Mouse (Mus musculus) limb, embryonic 11.5 days (tissue): Measurements from ENCODE around the gene Cpsf4l. TPM values are rescaled to one million over a fixed set of nuclear protein-coding genes. Genes with fewer than 3 reads are reported as not detected.
A peak's percentile ranks its signal among the peaks of the same experiment; 100 is the strongest.

Source experiments
- ATAC-seq: fragments of 200-750 bp; cut with Nextera tagmentation; 2 replicates; pipeline ENCODE4 v1.8.0; 2017; ENCODE audit warnings: low read depth; ENCODE audit not compliant: insufficient number of reproducible peaks, low FRiP score, low TSS enrichment
- DNase-seq: peaks from one replicate; pipeline ENCODE4 v3.0.0-alpha.2; 2015; ENCODE audit warnings: low spot score
- H3K27ac ChIP-seq: fragments of 300-500 bp; sonication (generic); replicated peaks from 2 replicates; pipeline ENCODE4 v1.5.1; 2014; ENCODE audit warnings: low read depth, mild to moderate bottlenecking, low read length
- H3K27me3 ChIP-seq: fragments of 300-500 bp; sonication (generic); 2 replicates; pipeline ENCODE4 v1.6.1; 2014; ENCODE audit warnings: mild to moderate bottlenecking, low read length, mixed read lengths; ENCODE audit not compliant: control insufficient read depth, insufficient read depth
- H3K36me3 ChIP-seq: fragments of 300-500 bp; sonication (generic); 2 replicates; pipeline ENCODE4 v1.6.1; 2014; ENCODE audit warnings: mild to moderate bottlenecking, low read length, moderate library complexity, mixed read lengths; ENCODE audit not compliant: control insufficient read depth, insufficient read depth
- H3K4me1 ChIP-seq: fragments of 300-500 bp; sonication (generic); 2 replicates; pipeline ENCODE4 v1.6.1; 2014; ENCODE audit warnings: low read length, mixed read lengths; ENCODE audit not compliant: control insufficient read depth, insufficient read depth
- H3K4me2 ChIP-seq: fragments of 300-500 bp; sonication (generic); 2 replicates; pipeline ENCODE4 v1.6.1; 2014; ENCODE audit warnings: low read depth, mild to moderate bottlenecking, moderate library complexity; ENCODE audit not compliant: severe bottlenecking
- H3K4me3 ChIP-seq: fragments of 300-500 bp; sonication (generic); 2 replicates; pipeline ENCODE4 v1.5.1; 2014; ENCODE audit warnings: low read depth, low read length
- H3K9ac ChIP-seq: fragments of 300-500 bp; sonication (generic); 2 replicates; pipeline ENCODE4 v1.6.1; 2014; ENCODE audit warnings: mild to moderate bottlenecking, low read length
- H3K9me3 ChIP-seq: fragments of 300-500 bp; sonication (generic); 2 replicates; pipeline ENCODE4 v1.6.1; 2016; ENCODE audit warnings: low read length; ENCODE audit not compliant: control insufficient read depth
- WGBS: fragments of 180-500 bp; shearing (Covaris S2); extraction: QIAGEN DNeasy Blood & Tissue Kit; methylation state at CpG from one replicate; pipeline ENCODE4 v1.1.7; 2014; 5-methylcytosine and 5-hydroxymethylcytosine counted together
- polyA plus RNA-seq: library from polyadenylated mRNA; unstranded; fragments of >200 nt; fragmentation: Nextera tagmentation; extraction: Ambion mirVana; gene quantifications from 2 replicates; pipeline ENCODE4 v1.2.1, GENCODE M21; 2014

The Cpsf4l gene
- polyA plus RNA-seq, 1 experiment from 2014 or later, result 0.51 TPM

DNA sequence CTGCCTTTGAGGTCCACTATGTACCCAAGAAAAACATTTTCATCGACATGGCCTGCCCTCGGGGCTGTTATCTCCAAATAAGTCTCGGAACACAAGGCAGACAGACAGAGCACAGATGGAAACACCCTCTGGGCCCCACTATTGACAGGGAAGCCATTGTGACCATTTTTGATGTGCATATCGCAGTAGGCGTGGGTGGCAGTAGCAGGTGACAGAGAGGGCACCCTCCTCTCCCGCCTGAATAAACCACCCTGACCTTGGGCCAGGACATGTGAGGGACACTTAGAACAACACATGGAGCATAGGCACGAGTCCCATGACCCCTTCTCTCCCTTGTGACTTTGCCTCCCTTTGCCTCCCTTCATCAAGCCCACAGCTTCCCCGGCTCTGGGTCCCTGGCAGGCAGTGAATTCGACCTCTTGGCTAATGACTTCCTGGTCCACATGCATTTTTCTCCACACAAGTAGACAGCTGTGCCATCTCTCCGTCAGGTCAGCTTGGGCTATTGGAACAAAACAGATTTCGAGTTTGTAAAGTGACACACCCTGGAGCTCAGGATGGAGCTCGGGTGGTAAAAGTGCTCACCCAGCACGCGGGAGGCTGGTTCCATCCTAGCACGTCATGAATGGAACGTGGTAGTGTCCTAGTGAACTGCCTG, 8.1 kb upstream of the Cpsf4l start:
- DNase-seq (no peak), ATAC-seq (no peak)
- Histone ChIP-seq H3K4me1 (no peaks in the 10 kb centered on the region), H3K9me3 (no peaks in the 10 kb centered on the region), H3K9ac (no peak overlapping the region), H3K27ac (no peak overlapping the region), H3K36me3 (no peaks in the 10 kb centered on the region), H3K4me2 (no peak overlapping the region), H3K27me3 (no peaks in the 10 kb centered on the region), H3K4me3 (no peak overlapping the region)
- WGBS, result 73% methylated on average over 16 of the region's 16 CpGs

DNA sequence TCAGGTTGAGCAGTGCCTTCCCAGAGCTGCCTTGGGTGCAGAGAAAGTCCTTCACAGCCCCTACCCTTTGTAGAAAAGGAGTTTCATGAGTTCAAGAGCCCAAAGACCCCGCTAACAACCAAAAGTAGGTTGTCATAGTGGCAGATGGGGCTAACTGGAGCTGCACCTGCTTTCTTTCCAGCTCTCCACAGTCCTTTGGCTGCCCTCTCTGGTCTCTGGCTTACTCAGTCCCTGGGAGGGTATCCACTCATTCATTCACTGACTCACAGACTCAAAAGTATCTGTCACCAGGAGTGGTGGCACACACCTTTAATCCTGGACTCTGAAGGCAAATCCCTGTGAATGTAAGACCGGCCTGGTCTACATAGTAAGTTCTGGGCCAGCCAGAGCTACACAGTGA, 6.3 kb upstream of the Cpsf4l start:
- Histone ChIP-seq H3K9ac (no peak overlapping the region), H3K27me3 (no peaks in the 10 kb centered on the region), H3K4me1 (no peaks in the 10 kb centered on the region; the same call in 1 of the 2 replicates), H3K9me3 (no peaks in the 10 kb centered on the region), H3K4me2 (no peak overlapping the region), H3K36me3 (no peaks in the 10 kb centered on the region), H3K27ac (no peak overlapping the region), H3K4me3 (no peak overlapping the region)
- no peak for ATAC-seq
- DNase-seq, result no peak
- WGBS, result 89% methylated on average over 2 of the region's 2 CpGs

DNA sequence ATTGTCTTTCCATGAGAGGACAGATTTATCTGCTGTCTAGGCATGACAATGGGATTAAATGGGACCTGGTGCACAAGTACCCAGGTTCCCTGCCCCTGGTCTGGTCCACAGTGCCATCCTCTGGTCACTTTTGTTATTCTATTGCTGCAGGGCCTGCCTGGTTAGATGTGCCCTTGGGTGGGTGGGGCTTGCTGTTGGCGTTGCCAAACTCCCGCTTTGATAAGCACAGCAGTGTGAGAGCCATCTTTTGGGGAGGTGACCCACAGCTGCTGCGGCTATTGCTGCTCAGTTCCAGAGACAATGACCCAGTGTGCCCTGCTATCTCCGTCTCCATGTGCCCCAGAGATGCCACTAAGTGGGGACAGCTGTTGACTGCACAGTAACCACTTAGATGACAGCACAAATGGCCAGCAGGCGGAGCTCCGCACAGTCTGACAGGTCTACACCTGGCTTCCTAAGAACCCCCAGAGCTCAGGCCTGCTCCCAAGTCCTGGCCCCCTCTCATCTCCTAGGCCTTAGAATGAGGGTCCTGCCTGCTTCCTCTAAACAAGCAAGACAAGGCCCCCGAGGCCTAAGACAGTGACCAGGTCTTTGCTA, 5.4 kb upstream of the Cpsf4l start:
- Histone ChIP-seq H3K27me3 (no peaks in the 10 kb centered on the region), H3K9me3 (no peaks in the 10 kb centered on the region), H3K27ac (no peak overlapping the region), H3K4me2 (no peak overlapping the region), H3K4me3 (no peak overlapping the region), H3K9ac (no peak overlapping the region), H3K36me3 (no peaks in the 10 kb centered on the region), H3K4me1 (peaks cover 8% of the 10 kb centered on the region)
- 64% methylated on average over 7 of the region's 7 CpGs for WGBS
- DNase-seq, result no peak
- ATAC-seq, result no peak

DNA sequence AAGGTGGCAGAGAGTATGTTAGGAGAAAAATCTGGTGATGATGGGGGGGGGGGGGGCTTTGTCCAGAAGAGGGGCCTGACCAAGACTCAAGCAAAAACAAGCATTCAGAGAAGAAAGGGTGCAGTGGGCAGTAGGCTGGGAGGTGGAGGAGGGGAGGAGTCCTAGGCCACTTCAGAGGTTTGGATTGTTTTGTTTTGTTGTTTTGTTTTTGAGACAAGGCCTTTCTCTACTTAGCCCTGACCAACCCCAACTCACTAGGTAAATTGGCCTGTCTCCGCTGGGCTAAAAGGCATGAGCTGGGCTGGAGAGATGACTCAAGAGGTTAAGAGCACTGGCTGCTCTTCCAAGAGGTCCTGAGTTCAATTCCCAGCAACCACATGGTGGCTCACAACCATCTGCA, 1.2 kb upstream of the Cpsf4l start:
- DNase-seq (no peak), ATAC-seq (no peak)
- H3K36me3 ChIP-seq, result no peaks in the 10 kb centered on the region
- no peak overlapping the region for H3K27ac ChIP-seq
- H3K9me3 ChIP-seq, result no peaks in the 10 kb centered on the region
- no peaks in the 10 kb centered on the region for H3K27me3 ChIP-seq
- H3K4me1 ChIP-seq, result peaks cover 19% of the 10 kb centered on the region
- no peak overlapping the region for H3K9ac ChIP-seq
- WGBS, result 90% methylated on average over 1 of the region's 1 CpGs
- H3K4me3 ChIP-seq, result no peak overlapping the region
- H3K4me2 ChIP-seq, result no peak overlapping the region

DNA sequence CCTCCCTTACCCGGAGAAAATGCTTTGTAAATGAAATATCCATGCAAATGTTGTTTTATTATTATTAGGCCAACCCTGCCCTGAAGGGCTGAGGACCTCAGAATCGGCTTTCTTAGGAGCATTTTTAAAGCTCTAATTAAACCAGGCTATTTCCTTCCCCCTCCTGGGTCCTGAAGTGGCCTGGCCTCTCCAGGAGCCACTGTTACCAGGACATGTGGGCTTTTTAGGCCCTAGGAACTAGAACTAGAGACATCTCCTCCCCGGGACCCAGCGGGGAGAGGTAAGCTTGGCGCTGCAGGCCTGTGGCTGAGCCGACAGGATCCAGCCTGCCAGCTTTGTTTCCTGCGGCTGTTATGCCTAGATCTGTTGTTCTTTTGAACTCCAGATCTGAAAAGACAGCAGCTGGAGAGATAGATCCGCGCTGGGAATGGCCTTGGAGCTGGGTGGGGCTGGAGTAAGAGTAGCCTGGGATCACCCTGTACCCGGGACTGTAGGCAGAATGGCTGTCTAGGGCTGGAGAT, 500 bp upstream of the Cpsf4l start:
- 6% methylated on average over 10 of the region's 10 CpGs for WGBS
- Histone ChIP-seq H3K36me3 (no peaks in the 10 kb centered on the region), H3K4me2 (peak overlapping the region; percentile 22; the same call in 1 of the 2 replicates), H3K4me3 (no peak overlapping the region), H3K27me3 (no peaks in the 10 kb centered on the region), H3K27ac (peak overlapping the region; percentile 77), H3K9me3 (no peaks in the 10 kb centered on the region), H3K9ac (peak overlapping the region; percentile 57), H3K4me1 (peaks cover 19% of the 10 kb centered on the region)
- ATAC-seq, result no peak; the same call in 1 of the 2 replicates
- peak; percentile 61 for DNase-seq

DNA sequence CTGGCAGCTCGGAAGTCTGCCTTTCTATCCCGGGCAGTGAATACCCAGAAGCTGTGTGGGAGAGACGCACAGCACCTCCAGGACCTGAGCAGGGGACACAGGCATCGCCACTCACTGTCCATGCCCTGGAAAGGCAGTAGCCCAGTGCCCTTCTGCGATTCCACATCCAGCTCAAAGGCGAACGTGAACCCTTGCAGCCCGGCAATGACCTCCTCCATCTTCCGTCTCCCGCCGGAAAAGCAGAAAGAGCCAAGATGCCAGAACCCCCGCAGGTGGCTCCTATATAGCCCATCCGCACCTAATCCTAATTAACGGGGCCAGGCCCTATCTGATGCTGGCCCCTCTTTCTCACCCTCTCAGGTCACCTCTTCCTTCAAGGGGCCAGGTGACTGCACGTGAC, 545 bp downstream of the Cpsf4l start:
- H3K9me3 ChIP-seq, result no peaks in the 10 kb centered on the region
- peak overlapping the region; percentile 5; the same call in 1 of the 2 replicates for H3K4me2 ChIP-seq
- 14% methylated on average over 15 of the region's 15 CpGs for WGBS
- H3K4me3 ChIP-seq, result no peak overlapping the region
- 0 out of 2 replicates have a peak overlapping the region, but pooled peaks have one; percentile 3 for H3K27ac ChIP-seq
- peak overlapping the region; percentile 34; the same call in 1 of the 2 replicates for H3K9ac ChIP-seq
- H3K36me3 ChIP-seq, result no peaks in the 10 kb centered on the region
- DNase-seq (peak; percentile 43), ATAC-seq (no peak)
- H3K27me3 ChIP-seq, result no peaks in the 10 kb centered on the region
- H3K4me1 ChIP-seq, result peaks cover 19% of the 10 kb centered on the region

DNA sequence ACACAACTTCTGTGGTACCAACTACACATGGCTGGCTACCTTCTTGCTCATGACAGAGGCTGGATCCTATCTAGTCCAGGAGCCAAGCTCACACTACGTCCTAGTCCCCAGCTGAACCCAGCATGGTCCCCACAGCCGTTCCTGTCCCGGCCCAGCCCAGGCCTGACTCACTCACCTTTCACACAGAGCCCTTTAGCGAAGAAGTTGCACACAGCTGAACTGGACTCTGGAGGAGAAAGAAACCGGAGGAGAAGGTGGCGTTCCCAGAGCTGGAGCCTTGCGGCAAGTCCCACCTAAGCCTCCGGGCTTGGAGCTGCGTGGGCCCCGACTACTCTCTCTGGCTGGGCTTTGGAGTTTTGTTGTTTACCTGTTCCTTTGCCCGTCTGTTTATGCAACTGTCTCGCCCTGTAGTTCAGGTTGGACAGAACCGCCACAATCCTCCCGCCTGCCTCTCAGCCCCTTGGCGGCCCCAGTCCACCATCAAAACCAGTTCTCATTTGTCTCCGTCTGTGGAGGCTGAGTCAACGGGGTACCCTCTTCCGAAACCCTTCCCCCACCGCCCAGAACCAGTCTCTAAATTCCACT, 1.1 kb downstream of the Cpsf4l start:
- Histone ChIP-seq H3K9ac (peak overlapping the region; percentile 34; the same call in 1 of the 2 replicates), H3K9me3 (no peaks in the 10 kb centered on the region), H3K4me1 (peaks cover 22% of the 10 kb centered on the region), H3K4me3 (no peak overlapping the region), H3K27ac (no peak overlapping the region), H3K27me3 (no peaks in the 10 kb centered on the region), H3K36me3 (no peaks in the 10 kb centered on the region), H3K4me2 (no peak overlapping the region)
- 44% methylated on average over 19 of the region's 19 CpGs for WGBS
- DNase-seq (no peak), ATAC-seq (no peak)

DNA sequence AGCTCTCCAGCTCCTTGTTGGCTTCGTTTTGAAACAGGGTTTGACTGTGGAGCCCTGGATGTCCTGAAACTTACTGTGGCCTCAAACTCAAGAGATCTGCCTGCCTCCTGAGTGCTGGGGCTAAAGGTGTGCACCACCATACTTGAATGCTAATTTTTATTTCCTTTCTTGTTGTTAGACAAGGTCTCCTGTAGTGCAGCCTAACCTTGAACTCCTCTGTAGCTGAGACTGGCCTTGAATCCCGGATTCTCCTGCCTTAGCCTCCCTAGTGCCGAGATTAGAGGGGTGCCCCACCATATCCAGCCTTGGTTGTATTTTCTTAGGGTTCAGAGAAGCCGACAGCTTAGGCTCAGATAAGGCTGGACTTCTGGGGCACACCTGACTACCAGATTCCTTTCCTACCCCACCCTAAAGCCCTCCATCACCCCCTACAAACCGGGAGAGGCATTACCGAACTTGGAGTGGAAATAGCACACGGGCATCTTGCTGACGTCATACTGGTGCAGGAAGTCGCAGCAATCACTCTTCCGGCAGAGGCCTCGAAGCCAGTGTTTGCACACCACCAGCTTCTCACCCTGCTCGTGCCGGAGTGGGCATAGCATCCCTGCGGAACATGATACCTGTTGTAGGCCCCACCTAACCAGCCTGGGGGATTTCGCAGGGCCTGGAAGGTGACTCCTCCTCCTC, 3.7 kb downstream of the Cpsf4l start:
- no peak overlapping the region for H3K4me2 ChIP-seq
- WGBS, result 85% methylated on average over 15 of the region's 15 CpGs
- ATAC-seq, result no peak
- H3K9ac ChIP-seq, result no peak overlapping the region
- peaks cover 22% of the 10 kb centered on the region for H3K4me1 ChIP-seq
- no peaks in the 10 kb centered on the region for H3K27me3 ChIP-seq
- H3K27ac ChIP-seq, result no peak overlapping the region
- no peaks in the 10 kb centered on the region for H3K36me3 ChIP-seq
- H3K4me3 ChIP-seq, result no peak overlapping the region
- H3K9me3 ChIP-seq, result no peaks in the 10 kb centered on the region
- DNase-seq, result no peak
